Mouse (Mus musculus): ENCODE measurements around the gene Tmem200a.

Tmem200a gene

DNA sequence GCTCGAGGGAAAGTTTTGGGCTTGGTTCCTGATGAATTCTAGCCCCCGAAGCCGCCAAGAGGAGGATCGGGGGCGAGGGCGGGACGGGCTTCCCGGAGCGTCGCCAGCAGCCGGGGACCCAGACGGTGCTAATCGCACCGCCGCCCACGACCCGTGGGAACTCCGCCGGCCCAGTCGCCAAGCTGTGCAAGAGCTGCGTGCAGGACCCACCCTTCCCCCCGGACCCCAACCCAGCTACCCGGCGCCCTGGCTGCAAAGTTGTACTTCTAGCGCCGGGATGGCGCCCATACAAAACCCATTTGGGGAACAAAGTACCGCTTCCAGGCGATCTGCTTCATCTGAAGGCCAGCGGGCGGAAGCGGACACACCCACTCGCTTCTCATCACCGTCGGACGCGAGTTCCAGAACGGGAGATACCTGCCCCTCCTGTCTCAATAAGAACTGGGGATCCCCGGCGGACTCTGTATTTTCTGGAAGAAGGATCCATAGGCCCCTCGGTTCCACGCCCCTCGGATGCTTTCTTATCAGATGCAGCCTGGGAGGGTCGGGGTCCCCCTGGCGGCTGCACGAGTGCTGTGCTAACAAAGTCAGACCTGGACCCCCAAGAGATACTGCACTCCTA, at the start of gene Tmem200a:
Gene Tmem200a (minus strand): TSS at position 532 of the 622 bp plus-strand sequence.
- peak; percentile 40 to 64 for DNase-seq (ENCODE audit: low spot score in 2 of 2)

DNA sequence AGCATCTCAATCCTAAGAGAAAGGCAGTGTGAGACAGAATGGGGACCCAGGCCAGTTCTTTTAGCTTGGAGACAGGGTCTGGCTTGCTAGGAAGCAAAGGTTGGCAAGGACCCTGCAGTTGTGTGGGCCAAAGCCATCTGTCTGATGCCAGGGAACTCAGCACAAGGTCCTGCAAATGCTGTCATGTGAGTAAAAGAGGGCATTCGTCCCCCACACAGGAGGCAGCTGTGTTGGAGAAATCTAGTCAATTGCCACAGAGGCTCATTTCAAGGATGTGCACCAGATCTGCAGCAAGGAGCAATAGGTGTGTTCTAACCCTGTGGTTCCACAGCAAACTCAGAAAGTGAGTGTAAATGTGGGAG, 41.0 kb upstream of the Tmem200a start:
- no peak for DNase-seq (ENCODE audit: low spot score in 2 of 2)

DNA sequence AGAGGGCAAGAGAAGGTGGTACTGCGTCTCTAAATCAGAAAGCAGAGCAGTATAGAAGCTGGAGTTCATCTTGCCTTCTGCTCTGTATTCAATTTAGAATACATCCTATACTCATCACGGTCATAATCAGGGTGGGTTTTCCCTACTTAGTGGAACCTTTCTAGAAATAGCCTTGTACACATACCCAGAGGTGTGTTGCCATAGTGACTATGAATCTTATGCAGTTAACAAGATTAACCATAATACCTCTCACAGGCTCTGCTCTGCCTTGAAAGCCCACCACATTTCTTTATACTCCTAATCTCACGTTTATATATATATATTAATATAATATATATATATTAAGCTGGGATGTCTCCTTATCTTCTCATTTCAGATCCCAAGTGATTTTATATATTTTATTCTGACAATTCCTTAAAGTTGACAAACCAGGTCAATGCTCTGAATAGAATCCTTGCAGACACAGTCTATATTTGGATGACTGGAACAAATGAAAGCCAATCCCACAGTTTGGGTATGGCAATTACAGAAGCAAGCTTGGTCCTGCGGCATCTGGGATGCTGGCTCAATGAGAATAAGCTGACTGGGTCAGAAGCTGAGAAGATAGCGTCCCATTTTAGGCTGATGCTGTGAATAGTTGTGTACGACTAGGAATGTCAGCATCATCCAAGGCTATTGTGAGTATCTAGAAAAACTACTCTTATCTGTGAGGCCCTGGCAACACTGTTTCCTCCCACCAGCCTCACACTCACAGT, 40.4 kb upstream of the Tmem200a start:
- no peak for DNase-seq (ENCODE audit: low spot score in 2 of 2)

DNA sequence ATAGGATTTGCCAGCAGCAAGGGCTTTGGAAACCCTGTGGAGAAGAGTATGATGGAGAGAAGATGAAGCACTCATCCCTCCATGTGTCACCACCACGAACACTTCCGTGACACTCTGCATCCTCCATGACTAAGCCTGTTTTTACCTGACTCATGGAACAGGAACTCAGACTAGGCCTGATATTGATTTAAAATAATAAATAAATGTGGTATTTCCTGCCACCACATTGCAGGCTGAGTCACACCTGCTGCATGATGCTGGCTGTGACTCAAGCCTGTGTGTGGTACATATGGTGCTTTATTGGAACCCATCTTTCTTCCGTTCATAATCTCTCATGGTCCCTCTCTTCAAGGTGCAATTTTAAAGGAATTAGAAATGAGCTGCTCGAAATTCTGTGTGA, 35.6 kb upstream of the Tmem200a start:
- no peak for DNase-seq (ENCODE audit: low spot score in 2 of 2)

DNA sequence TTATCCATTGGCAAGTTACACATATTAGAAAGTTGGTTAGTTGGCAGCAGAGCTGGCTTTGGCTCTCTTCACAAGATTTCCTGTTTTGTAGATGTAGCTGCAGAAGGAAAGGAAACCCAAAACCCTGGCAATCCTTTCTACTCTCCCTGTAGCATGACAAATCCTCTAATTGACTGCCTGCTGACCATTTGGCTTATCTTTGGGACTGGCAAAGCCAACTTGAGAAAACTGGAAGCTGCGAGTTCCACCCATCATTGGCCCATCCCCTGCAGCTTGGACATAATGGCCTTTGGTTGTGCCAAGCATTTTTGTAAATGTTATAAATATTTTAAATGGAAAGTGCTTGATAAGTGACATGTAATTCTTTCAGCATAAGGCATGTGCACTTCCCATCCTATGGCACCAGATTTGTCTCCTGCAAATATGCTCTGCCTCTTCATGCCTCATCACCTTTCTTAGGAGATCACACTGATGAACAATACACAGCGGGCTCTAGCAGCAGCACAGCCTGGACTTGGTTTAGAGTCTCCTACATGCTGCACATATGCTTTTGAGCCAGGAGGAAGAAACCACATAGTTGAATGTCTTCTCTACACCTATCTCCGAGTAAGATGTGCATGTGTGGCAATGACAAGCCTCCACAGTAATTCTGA, 24.6 kb upstream of the Tmem200a start:
- no peak for DNase-seq (ENCODE audit: low spot score in 2 of 2)

DNA sequence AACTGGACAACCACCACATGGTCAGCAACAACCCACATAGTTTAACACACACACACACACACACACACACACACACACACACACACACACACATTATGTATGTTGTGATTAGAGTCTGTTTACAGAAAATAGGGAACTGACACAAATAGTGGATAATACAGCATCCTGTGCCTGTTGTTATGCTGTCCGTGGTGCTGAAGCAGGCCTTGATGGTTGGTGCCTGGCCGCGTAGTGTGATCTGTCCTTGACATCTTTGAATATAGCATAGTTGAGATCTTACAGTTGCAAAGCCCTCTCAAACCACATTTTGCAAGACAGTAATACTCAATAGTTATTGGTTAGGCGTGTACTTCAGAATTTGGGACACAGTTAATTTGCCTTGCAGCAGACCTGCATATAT, 3.2 kb upstream of the Tmem200a start:
- no peak for DNase-seq (ENCODE audit: low spot score in 2 of 2)

DNA sequence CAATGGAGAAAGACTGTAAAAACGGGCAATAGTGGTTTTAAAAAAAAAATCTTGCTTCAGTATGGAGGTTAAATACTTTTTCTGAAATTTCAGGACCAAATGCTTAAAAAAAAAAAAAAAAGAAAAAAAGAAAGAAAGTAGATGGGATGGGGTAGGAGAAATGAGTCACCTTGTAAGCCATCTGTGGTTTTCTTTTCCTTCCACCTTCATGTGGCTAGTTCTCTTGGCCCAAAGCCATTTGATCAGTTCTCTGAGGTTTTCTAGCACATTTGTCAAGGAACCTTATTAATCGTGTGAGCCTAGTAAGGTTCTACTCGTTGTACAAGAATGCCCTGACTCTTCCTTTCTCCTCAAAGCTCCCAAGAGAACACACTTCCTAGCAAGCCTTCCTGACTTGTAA, 826 bp upstream of the Tmem200a start:
- no peak for DNase-seq (ENCODE audit: low spot score in 2 of 2)

DNA sequence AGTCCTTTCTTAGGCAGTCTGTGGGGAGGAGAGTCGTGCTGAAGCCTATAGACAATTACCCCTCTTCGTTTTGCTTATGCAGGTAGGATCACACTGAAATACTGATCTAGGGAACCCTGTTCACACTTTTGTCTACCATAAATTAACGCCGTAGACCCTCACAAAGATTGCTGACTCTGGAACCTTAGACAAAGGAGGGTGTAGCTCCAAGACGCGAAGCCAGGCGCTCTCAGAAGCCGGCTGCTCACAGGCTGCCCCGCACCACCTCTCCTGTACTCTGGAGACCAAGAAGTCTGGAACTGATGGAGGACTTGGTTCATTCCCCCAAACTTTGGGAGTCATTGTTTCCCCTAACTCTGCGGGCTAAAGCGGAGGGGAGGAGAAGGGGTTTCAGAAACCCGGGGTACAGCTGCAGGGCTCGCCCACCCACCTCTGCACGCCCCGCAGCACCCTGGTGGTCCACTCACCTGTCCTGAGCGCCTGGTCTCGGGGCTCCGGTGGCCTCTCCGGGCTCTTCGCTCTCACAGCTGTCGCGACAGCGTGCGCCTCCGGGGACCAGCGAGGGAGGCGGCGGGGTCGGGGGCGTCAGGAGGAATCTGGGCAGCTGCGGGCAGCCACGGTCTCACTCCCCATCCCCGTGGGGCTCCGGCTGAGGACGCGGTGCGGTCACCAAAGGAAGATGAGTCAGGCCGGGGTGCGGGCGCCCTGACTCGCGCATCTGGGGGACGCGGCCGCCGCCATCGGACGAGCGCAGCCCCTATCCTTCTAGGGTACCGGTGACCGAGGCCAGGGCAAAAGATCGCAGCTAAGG, 976 bp downstream of the Tmem200a start, which contains the start of gene Gm9767:
Gene Gm9767 (plus strand): TSS at position 585 of the 811 bp plus-strand sequence.
- DNase-seq (ENCODE audit: low spot score in 2 of 2): peak in 1 of 2 experiments; percentile 28

DNA sequence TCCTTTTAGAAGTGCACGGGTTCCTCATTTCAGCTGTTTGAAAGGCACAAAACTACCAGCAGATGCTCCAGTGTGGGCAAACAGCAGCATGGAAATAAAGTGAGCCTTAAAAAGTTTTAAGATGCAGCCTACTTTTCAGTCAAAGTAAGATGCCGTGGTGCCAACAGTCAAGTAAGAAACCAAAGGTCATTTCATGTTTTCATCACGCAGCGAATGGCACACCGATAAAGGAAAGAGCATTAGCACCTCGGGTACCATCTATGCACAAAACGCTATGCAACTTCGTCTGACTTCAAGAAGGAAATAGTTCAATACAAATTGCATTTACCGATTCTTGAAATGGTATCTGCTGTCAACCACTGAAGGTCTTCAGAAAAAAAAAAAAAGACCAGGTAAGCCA, 1.9 kb downstream of the Tmem200a start:
- DNase-seq (ENCODE audit: low spot score in 2 of 2): no peak

DNA sequence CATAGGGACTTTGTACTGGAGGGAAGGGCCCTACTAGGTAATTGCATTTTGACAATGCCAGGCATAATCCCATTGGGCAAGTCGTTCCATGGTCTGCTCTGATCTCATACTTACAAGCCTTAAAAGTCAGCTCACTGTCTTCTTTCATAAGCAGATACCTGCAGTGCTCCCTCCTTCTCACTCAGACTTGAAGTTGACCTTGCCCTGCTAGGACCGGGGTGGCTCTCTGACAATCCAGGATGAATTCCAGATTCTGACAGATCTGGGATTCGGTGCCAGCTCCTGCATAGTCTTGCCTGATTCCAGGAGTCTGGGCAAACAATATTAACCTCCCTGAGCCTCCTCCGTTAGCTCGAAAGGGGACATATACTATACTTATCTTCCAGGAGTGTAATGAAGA, 6.9 kb downstream of the Tmem200a start:
- no peak for DNase-seq (ENCODE audit: low spot score in 2 of 2)

DNA sequence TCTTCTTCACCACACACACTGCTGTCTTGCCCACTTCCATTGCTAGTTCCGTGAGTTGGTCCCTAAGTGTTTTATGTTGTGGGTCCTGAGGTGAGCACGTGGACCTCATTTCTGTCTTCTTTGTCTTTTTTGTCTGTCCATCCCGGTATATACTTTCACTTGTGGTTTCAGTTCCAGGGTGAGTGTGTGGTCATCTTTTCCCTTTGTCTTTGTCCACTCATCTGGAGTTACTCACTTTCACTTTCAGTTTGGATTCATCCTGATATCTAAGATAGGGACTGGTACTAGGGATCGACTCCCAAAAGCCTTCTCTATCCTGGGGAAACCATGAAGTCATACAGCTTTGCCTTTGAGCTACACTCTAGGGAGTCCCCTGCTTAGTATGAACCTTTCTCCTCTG, 15.8 kb downstream of the Tmem200a start:
- no peak for DNase-seq (ENCODE audit: low spot score in 2 of 2)

DNA sequence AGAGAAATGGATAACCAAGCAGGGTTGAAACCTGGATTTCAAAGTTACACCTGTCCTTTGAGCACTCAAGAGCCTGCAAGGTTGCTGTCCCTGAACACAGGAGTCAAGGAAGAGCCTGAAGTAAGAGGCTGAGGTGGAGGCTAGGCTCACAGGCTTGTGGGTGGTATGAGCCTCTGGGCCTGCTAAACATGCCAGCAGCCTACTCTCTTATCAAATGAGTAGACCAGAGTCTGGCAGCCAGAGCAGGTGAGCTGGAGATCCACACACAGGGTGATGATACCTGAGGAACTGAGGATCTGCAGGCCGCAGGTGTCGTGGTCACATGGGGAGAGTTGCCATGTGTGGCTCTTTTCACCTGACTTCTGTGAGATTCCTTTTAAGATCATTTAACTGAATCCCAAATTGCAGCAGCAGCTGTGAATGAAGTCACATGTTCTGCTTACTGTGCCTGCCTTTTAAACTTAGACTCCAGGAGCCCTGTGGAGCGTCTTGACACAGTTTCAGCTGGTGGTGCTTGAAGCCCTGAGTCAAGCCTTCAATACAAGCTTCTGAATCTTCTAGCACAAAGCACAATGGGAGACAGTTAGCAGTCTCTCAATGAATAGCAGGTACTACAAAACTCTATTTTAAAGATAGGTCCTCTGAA, 19.1 kb downstream of the Tmem200a start:
- DNase-seq (ENCODE audit: low spot score in 2 of 2): peak in 1 of 2 experiments; percentile 12

DNA sequence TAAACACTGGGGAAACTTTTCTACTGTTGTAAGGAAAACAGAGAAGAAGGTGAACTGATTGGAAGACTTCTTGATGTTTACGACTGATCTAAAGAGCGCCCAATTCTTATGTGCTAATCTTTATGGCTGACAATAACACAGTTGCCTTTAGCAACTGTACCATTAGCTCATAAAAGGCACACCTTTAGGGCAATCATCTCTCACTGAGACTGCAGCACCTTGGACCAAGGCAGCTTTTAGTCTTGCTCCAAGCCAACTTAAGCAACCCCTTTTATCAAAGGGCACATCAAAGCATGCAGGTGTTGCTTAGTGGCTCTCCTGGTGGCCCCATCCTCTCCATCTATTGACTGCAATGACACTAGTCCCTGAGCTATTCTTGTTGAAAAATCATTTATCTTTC, 27.7 kb downstream of the Tmem200a start:
- DNase-seq (ENCODE audit: low spot score in 2 of 2): no peak

DNA sequence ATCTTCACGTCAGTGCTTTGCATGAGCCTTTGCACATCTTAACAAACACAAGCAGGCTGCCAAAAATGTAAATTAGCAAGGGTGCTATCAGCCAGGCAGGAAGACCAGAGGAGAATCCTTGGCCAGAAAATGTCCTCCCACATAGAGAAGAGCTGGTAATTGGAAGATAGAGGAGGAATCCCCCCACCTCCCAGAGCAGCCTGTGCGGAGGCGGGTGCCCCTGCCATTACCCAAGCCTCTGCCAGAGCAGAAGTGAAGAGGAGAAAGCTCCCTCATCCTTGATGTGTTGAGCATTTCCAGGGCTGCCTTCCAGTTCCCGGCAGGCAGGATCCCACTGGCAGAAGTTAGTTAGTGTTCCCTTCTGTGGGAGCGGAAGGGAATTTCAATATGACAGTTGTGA, 43.9 kb downstream of the Tmem200a start:
- DNase-seq (ENCODE audit: low spot score in 2 of 2): peak; percentile 42 to 57

DNA sequence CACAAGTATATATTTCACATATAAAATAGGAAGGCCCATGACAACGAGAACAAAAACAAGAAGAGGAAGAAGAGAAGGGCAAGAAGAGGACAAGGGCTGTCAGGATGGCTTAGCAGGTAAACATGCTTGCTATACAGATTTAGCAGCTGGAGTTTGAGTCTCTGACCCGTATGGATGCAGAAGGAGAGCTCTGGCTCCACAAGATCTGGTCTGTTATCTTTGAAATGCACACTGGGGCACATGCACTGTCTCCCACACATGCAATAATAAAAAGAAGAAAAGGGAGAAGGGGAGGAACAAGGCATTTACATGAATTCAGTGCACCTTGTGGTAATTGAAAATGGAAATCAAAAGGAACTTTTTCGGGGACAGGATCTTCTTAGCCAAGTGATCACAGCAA, 60.1 kb downstream of the Tmem200a start:
- no peak for DNase-seq (ENCODE audit: low spot score in 2 of 2)

DNA sequence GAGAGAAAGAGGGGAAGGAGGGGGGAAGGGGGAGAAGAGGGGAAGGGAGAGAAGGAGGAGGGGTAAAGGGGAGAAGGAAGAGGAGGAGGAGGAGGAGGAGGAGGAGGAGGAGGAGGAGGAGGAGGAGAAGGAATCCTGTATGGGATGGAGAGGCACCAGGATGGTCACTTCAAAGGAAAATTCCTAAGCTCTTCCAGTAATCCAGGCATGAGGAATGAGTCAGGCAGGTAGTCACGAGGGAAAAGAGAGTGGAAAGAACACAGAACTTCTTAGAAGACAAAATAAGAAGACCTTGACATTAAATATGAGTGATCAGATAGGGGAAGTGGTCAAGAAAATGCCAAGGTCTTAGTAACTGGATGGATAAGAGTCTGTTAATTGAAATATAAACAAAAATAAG, 64.6 kb downstream of the Tmem200a start:
- no peak for DNase-seq (ENCODE audit: low spot score in 2 of 2)

DNA sequence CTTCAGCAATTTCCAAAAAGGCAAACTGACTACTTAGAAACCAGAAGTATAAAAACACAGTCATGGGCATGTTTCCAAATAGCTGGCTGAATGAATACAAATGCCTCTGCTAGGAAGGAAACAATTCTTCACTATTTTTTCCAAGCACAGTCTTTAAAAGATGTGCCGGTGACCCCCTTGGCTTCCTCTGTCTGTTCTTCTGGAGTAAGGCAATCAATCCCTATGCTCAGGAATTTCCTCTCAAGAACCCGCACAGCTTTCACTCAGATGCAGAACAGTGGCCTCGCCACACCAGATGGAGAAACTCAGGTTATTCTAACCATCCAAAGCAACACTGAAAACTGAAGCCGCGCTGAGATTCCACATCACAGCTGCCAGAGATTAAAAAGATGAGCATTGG, 69.9 kb downstream of the Tmem200a start:
- DNase-seq (ENCODE audit: low spot score in 2 of 2): no peak

DNA sequence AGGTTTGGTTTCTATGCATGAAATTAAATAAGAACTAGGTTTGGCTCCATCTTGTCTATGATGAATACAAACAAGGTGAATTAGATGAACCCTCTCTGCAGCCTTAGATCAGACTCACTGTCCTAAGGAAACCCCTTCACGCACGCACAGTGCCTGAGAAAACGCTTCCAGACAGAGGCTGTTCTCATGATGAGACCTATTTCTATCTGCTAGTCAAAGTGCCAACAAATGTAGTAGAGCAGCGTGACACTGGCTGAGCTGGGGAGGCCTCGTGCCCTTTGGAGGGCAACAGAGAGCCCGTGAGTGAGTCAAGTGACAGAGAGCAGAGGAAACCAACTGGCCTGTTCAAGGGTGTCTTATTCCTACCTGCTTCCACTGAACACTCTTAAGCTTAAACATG, 73.4 kb downstream of the Tmem200a start:
- no peak for DNase-seq (ENCODE audit: low spot score in 2 of 2)

DNA sequence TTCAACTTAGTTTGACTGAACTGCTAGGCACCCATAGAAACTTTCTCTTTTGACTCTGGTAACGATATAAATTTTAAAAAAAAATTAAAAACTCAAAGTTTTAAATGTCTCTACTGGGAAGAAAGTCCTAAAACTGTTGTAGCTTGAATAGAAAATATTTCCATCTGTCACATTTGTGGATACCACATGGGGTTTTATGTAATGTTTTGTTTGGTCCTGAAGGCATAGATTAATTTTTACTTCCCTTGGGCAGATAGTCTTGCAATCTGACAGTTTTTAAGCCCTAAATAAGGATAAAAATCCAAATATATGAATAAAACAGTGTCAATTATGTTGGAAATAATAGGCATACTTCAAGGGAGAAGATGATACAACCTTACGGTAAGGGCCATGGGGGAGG, 78.0 kb downstream of the Tmem200a start:
- no peak for DNase-seq (ENCODE audit: low spot score in 2 of 2)

DNA sequence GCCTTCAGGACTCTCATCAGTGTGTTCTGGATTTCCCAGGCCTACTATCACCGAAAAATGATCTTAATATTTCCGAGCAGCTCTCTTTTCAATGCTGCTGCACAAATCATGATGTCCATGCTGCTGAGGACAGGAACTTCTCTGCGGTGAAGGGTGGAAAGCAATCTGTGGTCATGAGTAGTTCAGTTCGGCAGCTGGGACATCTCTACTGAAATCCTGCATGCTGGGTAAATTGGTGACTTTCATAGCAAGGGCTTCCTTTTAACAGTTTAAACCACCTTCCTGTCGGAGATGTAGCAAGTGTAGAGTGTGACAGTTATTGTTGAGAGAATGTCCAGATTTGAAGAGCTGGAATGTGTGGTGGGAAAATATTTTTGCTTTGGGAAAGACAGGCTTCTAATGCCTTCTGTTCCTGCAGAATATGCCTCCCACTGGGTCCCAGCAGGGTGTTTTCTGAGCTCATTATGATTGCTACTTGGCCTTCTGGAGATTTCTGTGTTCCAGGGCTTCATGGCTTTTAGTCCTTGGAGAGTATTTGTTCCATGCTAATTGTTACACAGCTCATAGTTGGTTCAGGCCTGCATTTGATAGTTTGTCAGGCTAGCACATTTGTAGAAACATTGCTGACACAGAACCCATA, 79.4 kb downstream of the Tmem200a start:
- no peak for DNase-seq (ENCODE audit: low spot score in 2 of 2)

DNA sequence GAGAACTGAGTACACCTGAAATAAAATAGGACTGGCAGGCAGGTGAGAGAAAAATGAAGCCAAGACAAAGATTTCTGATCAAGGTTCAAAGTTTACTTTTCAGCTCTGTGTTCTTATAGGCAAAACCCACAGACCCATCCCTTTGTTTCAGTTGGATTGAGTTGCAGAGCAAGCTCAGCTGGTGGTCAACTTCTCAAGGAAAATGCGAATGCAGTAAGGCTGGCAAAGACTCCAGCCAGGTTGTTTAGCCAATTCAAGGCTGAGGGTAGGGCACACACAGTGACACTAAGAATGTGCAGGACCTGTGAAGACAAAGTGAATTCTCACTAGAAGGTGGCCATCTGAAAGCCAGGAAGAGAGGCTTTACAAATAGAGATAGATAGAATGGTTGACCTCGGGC, 94.8 kb downstream of the Tmem200a start:
- DNase-seq (ENCODE audit: low spot score in 2 of 2): no peak

All from frontal cortex, postnatal 25 days (tissue).